Mouse (Mus musculus): Measurements from ENCODE around the gene Fdxr. TPM values are rescaled to one million over a fixed set of nuclear protein-coding genes. Genes with fewer than 3 reads are reported as not detected.

Fdxr gene
- total and polyA plus RNA-seq, 2 experiments, result 13.7 to 28.3 TPM

DNA sequence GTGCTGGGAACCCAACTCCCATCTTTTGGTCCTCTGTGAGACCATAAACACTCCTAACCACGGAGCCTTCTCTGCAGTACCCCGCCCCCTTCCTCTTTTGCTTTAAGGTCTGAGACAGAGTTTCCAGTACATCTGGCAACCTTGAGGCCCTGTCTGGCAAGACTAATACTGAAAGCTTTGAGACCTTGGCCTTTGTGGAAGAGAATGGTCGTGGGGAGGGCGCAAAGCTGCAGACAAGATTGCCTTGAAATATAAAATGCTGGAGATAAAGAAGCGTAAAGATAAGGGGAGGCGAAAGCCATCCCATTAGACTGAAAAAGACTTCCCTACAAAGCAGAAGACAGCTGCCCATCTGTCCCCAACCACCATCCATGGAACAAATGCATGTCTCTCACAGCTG, 1.3 kb downstream of the Fdxr start:
- WGBS, result 85% methylated on average over 6 of the region's 6 CpGs
- no peaks in the 10 kb centered on the region for H3K79me2 ChIP-seq (ENCODE audit: control insufficient read depth, insufficient read depth, low read length)
- H3K27ac ChIP-seq (replicated peaks; ENCODE audit: insufficient read depth, low read depth, low read length), result no peak overlapping the region
- DNase-seq (ENCODE audit: extremely low read depth, low read depth, low spot score), result no peak
- H3K27me3 ChIP-seq (ENCODE audit: control insufficient read depth, insufficient read depth, low read length), result no peaks in the 10 kb centered on the region
- TF ChIP-seq CTCF (IDR thresholded peaks at IDR 0.05; ENCODE audit: low read depth, low read length) (no peak), POLR2A (IDR thresholded peaks at IDR 0.05; ENCODE audit: extremely low read depth, insufficient read depth, low read length) (no peak)
- no peaks in the 10 kb centered on the region; the same call in 1 of the 2 replicates for H3K4me1 ChIP-seq (ENCODE audit: control insufficient read depth, insufficient read depth, low read length)
- H3K4me3 ChIP-seq (ENCODE audit: insufficient read depth, low read depth, low read length), result no peak overlapping the region
- no peaks in the 10 kb centered on the region for H3K36me3 ChIP-seq (ENCODE audit: control insufficient read depth, insufficient read depth, low read length)
- no peak overlapping the region for H3K9ac ChIP-seq (ENCODE audit: low read depth, low read length)

DNA sequence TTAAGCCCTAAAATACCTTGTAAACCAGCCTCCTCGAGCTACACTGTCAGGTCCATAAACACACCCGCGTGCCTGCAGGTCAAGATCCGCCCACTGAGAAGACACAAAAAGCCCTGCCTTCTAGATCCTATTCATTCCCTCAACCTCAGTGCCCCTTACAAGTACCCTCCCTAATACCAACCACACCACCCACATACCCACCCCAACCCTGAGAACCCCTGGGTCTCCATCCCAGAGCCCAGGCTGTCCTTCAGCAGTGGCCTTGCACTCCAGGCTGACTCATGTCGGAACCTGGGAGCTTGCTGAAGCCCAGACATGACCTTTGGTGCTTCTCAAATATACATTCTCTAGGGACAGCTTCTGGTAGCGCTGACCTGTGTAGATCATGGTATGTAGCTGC, 2.1 kb downstream of the Fdxr start:
- 93% methylated on average over 6 of the region's 6 CpGs for WGBS
- no peaks in the 10 kb centered on the region; the same call in 1 of the 2 replicates for H3K4me1 ChIP-seq (ENCODE audit: control insufficient read depth, insufficient read depth, low read length)
- no peak overlapping the region for H3K27ac ChIP-seq (replicated peaks; ENCODE audit: insufficient read depth, low read depth, low read length)
- no peaks in the 10 kb centered on the region for H3K36me3 ChIP-seq (ENCODE audit: control insufficient read depth, insufficient read depth, low read length)
- DNase-seq (ENCODE audit: extremely low read depth, low read depth, low spot score), result no peak
- H3K79me2 ChIP-seq (ENCODE audit: control insufficient read depth, insufficient read depth, low read length), result no peaks in the 10 kb centered on the region
- no peak for TF ChIP-seq CTCF (IDR thresholded peaks at IDR 0.05; ENCODE audit: low read depth, low read length)
- no peak for TF ChIP-seq POLR2A (IDR thresholded peaks at IDR 0.05; ENCODE audit: extremely low read depth, insufficient read depth, low read length)
- no peak overlapping the region for H3K9ac ChIP-seq (ENCODE audit: low read depth, low read length)
- no peak overlapping the region for H3K4me3 ChIP-seq (ENCODE audit: insufficient read depth, low read depth, low read length)
- H3K27me3 ChIP-seq (ENCODE audit: control insufficient read depth, insufficient read depth, low read length), result no peaks in the 10 kb centered on the region

DNA sequence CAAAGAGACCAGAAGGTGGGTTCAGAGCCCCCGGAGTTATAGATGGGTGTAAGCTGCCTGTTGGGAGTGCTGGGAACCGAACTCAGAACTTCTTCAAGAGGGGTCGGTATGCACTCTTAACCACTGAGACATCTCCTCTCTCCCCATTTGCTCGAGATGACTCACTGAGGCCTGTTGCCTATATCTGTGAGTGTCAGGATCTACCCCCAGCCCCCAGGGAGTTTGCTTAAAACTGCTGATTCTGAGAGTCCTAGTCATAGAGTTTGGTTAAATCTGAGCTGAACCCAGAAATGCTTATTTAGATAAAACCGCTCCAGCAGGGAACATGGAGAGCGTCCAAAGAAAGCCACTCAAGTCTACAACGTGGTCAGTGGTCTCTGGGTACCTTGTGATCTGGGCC, 2.7 kb downstream of the Fdxr start:
- H3K9ac ChIP-seq (ENCODE audit: low read depth, low read length), result no peak overlapping the region
- DNase-seq (ENCODE audit: extremely low read depth, low read depth, low spot score), result no peak
- H3K36me3 ChIP-seq (ENCODE audit: control insufficient read depth, insufficient read depth, low read length), result no peaks in the 10 kb centered on the region
- H3K27me3 ChIP-seq (ENCODE audit: control insufficient read depth, insufficient read depth, low read length), result no peaks in the 10 kb centered on the region
- WGBS, result 90% methylated on average over 7 of the region's 7 CpGs
- H3K79me2 ChIP-seq (ENCODE audit: control insufficient read depth, insufficient read depth, low read length), result no peaks in the 10 kb centered on the region
- H3K4me3 ChIP-seq (ENCODE audit: insufficient read depth, low read depth, low read length), result no peak overlapping the region
- no peak overlapping the region for H3K27ac ChIP-seq (replicated peaks; ENCODE audit: insufficient read depth, low read depth, low read length)
- TF ChIP-seq POLR2A (IDR thresholded peaks at IDR 0.05; ENCODE audit: extremely low read depth, insufficient read depth, low read length) (no peak), CTCF (IDR thresholded peaks at IDR 0.05; ENCODE audit: low read depth, low read length) (no peak)
- H3K4me1 ChIP-seq (ENCODE audit: control insufficient read depth, insufficient read depth, low read length), result no peaks in the 10 kb centered on the region; the same call in 1 of the 2 replicates

DNA sequence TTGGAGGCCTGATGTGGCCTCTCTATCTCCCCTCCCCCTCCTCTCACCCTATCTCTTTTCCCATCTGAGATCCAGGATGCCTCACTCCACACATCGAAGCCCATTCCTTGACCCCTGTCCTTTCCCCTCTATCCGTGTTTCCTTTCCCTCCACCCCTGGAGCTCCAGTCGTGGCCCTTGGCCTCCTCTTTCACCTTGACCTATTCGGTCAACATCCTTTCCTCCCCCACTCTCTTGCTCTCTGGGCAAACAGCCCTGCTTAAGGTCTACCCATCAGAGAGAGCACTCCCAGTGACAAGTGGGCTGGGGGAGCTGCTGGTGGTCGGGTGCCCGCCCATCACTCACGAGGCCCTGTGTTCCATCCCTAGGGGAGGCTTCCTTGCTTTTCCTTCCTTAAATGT, 3.1 kb downstream of the Fdxr start:
- TF ChIP-seq CTCF (IDR thresholded peaks at IDR 0.05; ENCODE audit: low read depth, low read length) (no peak), POLR2A (IDR thresholded peaks at IDR 0.05; ENCODE audit: extremely low read depth, insufficient read depth, low read length) (no peak)
- Histone ChIP-seq H3K4me1 (ENCODE audit: control insufficient read depth, insufficient read depth, low read length) (no peaks in the 10 kb centered on the region; the same call in 1 of the 2 replicates), H3K79me2 (ENCODE audit: control insufficient read depth, insufficient read depth, low read length) (no peaks in the 10 kb centered on the region), H3K9ac (ENCODE audit: low read depth, low read length) (no peak overlapping the region), H3K36me3 (ENCODE audit: control insufficient read depth, insufficient read depth, low read length) (no peaks in the 10 kb centered on the region), H3K27me3 (ENCODE audit: control insufficient read depth, insufficient read depth, low read length) (no peaks in the 10 kb centered on the region), H3K27ac (replicated peaks; ENCODE audit: insufficient read depth, low read depth, low read length) (no peak overlapping the region), H3K4me3 (ENCODE audit: insufficient read depth, low read depth, low read length) (no peak overlapping the region)
- WGBS, result 51% methylated on average over 7 of the region's 7 CpGs
- no peak for DNase-seq (ENCODE audit: extremely low read depth, low read depth, low spot score)

DNA sequence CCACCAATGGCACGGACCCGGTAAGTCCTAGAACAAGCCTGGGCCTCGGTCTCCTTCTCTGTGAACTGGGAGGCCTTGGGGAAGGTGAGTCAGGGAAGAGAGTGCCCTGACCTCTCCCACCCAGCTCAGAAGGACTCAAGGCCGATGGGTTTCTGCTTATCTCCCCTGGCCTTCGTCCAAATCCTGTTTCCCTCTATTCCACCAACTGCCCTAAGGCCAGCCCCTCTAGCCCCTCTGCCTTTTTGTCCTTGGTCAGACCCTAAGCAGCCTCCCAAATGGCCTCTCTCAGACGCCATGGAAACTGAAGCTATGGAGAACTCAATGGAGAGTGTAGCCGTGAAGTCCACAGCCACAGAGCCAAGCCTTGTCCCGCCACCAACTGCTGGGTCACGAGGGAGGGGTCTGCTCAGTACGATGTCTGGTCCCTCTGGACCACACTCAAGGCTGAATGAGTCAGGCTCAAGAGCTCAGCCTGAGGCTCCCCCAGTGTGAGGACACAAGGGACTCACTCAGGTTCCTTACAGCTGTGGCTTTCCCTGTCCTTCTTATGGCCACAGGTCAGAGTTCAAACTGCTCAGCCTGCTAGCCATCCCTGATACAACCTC, 3.9 kb downstream of the Fdxr start:
- H3K9ac ChIP-seq (ENCODE audit: low read depth, low read length), result no peak overlapping the region
- TF ChIP-seq CTCF (IDR thresholded peaks at IDR 0.05; ENCODE audit: low read depth, low read length) (no peak), POLR2A (IDR thresholded peaks at IDR 0.05; ENCODE audit: extremely low read depth, insufficient read depth, low read length) (no peak)

DNA sequence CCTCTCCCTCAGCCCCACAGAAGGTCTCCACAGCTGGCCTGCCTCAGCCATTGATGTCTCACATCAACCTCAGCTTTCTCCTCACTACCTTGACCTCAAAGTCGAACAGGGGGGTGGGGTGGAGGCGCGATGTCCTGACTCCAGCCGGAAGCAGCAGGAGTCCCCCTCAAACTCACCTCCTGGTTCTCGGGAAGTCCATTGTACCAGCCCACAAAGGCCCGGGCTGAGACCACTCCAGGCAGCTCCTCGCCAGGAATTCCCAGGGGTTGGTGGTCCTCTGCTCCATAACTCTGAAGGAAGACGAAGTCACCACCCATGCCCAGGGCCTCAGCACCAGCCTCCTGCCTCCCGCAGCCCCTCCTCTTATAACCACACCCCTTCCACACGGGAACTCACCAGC, 5.4 kb downstream of the Fdxr start:
- 87% methylated on average over 10 of the region's 10 CpGs for WGBS
- H3K4me3 ChIP-seq (ENCODE audit: insufficient read depth, low read depth, low read length), result no peak overlapping the region
- no peaks in the 10 kb centered on the region for H3K79me2 ChIP-seq (ENCODE audit: control insufficient read depth, insufficient read depth, low read length)
- H3K36me3 ChIP-seq (ENCODE audit: control insufficient read depth, insufficient read depth, low read length), result no peaks in the 10 kb centered on the region
- TF ChIP-seq POLR2A (IDR thresholded peaks at IDR 0.05; ENCODE audit: extremely low read depth, insufficient read depth, low read length) (no peak), CTCF (IDR thresholded peaks at IDR 0.05; ENCODE audit: low read depth, low read length) (no peak)
- H3K4me1 ChIP-seq (ENCODE audit: control insufficient read depth, insufficient read depth, low read length), result no peaks in the 10 kb centered on the region; the same call in 1 of the 2 replicates
- DNase-seq (ENCODE audit: extremely low read depth, low read depth, low spot score), result no peak
- no peak overlapping the region for H3K9ac ChIP-seq (ENCODE audit: low read depth, low read length)
- peaks cover 7% of the 10 kb centered on the region for H3K27me3 ChIP-seq (ENCODE audit: control insufficient read depth, insufficient read depth, low read length)
- no peak overlapping the region for H3K27ac ChIP-seq (replicated peaks; ENCODE audit: insufficient read depth, low read depth, low read length)

More for the DNA sequence above, 3.9 kb downstream of the Fdxr start:
- DNase-seq (ENCODE audit: extremely low read depth, low read depth, low spot score), result no peak
- Histone ChIP-seq H3K27ac (replicated peaks; ENCODE audit: insufficient read depth, low read depth, low read length) (no peak overlapping the region), H3K4me1 (ENCODE audit: control insufficient read depth, insufficient read depth, low read length) (no peaks in the 10 kb centered on the region; the same call in 1 of the 2 replicates), H3K4me3 (ENCODE audit: insufficient read depth, low read depth, low read length) (no peak overlapping the region), H3K36me3 (ENCODE audit: control insufficient read depth, insufficient read depth, low read length) (no peaks in the 10 kb centered on the region), H3K27me3 (ENCODE audit: control insufficient read depth, insufficient read depth, low read length) (no peaks in the 10 kb centered on the region), H3K79me2 (ENCODE audit: control insufficient read depth, insufficient read depth, low read length) (no peaks in the 10 kb centered on the region)
- WGBS, result 76% methylated on average over 10 of the region's 10 CpGs

All from liver, adult 2 months (tissue).